Mouse (Mus musculus) lung, embryonic 14.5 days (tissue): ENCODE results near the gene Parp6. TPM values are rescaled to one million over a fixed set of nuclear protein-coding genes. Genes with fewer than 3 reads are reported as not detected.

Experiments
- ATAC-seq: fragments of 200-750 bp; cut with Nextera tagmentation; 2 replicates; pipeline ENCODE4 v1.8.0; 2017; ENCODE audit warnings: mild to moderate bottlenecking, moderate TSS enrichment, moderate library complexity; ENCODE audit not compliant: insufficient read depth
- DNase-seq: peaks from one replicate; pipeline ENCODE4 v3.0.0-alpha.2; 2015
- H3K27ac ChIP-seq: fragments of 300-500 bp; sonication (generic); 2 replicates; pipeline ENCODE4 v1.5.1; 2014; ENCODE audit warnings: low read depth, mild to moderate bottlenecking, moderate library complexity
- H3K27me3 ChIP-seq: fragments of 300-500 bp; sonication (generic); 2 replicates; pipeline ENCODE4 v1.6.1; 2014; ENCODE audit warnings: low read length, control low read depth; ENCODE audit not compliant: insufficient read depth
- H3K36me3 ChIP-seq: fragments of 300-500 bp; sonication (generic); 2 replicates; pipeline ENCODE4 v1.6.1; 2014; ENCODE audit warnings: control low read depth; ENCODE audit not compliant: insufficient read depth
- H3K4me1 ChIP-seq: fragments of 300-500 bp; sonication (generic); 2 replicates; pipeline ENCODE4 v1.6.1; 2014; ENCODE audit warnings: antibody characterized with exemption, control low read depth; ENCODE audit not compliant: insufficient read depth
- H3K4me2 ChIP-seq: fragments of 300-500 bp; sonication (generic); 2 replicates; pipeline ENCODE4 v1.6.1; 2014; ENCODE audit warnings: mild to moderate bottlenecking
- H3K4me3 ChIP-seq: fragments of 300-500 bp; sonication (generic); 2 replicates; pipeline ENCODE4 v1.5.1; 2014; ENCODE audit warnings: low read depth, low read length
- H3K9ac ChIP-seq: fragments of 300-500 bp; sonication (generic); 2 replicates; pipeline ENCODE4 v1.6.1; 2014
- H3K9me3 ChIP-seq: fragments of 300-500 bp; sonication (generic); 2 replicates; pipeline ENCODE4 v1.6.1; 2016; ENCODE audit warnings: low read depth, low read length, control low read depth
- CTCF ChIP-seq: IDR thresholded peaks from 2 replicates; pipeline ENCODE4 v1.5.1; 2016; ENCODE audit warnings: antibody characterized with exemption, low read depth
- WGBS: fragments of 180-500 bp; shearing (Covaris S2); extraction: QIAGEN DNeasy Blood & Tissue Kit; methylation state at CpG from one replicate; pipeline ENCODE4 v1.1.7; 2014; 5-methylcytosine and 5-hydroxymethylcytosine counted together
- polyA plus RNA-seq: library from polyadenylated mRNA; unstranded; fragments of >200 nt; fragmentation: Nextera tagmentation; extraction: Ambion mirVana; gene quantifications from 2 replicates; pipeline ENCODE4 v1.2.1, GENCODE M21; 2014

Gene Parp6
- polyA plus RNA-seq, 1 experiment from 2014 or later: 22.0 TPM

DNA sequence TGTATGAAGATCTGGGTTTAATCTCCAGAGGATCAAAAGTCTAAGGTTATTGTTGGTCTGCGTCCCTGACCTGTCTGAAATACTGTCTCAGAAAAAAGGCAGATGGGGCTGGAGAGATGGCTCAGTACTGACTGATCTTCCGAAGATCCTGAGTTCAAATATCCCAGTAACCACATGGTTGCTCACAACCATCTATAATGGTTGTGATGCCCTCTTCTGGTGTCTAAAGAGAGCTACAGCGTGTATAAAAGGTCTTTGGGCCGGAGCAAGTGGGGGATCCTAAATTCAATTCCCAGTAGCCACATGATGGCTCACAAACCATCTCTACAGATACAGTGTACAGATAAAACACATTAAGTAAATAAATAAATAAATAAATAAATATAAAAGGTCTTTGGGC lies 52.1 kb downstream of the Parp6 start:
- no peaks in the 10 kb centered on the region for H3K9me3 ChIP-seq
- no peak overlapping the region for H3K27ac ChIP-seq
- H3K4me2 ChIP-seq: no peak overlapping the region
- H3K4me1 ChIP-seq: no peaks in the 10 kb centered on the region
- H3K27me3 ChIP-seq: no peaks in the 10 kb centered on the region
- H3K9ac ChIP-seq: no peak overlapping the region
- peaks cover 99% of the 10 kb centered on the region for H3K36me3 ChIP-seq
- 81% methylated on average over 4 of the region's 4 CpGs for WGBS
- ATAC-seq: no peak
- peak; percentile 52 for DNase-seq
- no peak overlapping the region for H3K4me3 ChIP-seq
- TF ChIP-seq CTCF: peak; percentile 29

DNA sequence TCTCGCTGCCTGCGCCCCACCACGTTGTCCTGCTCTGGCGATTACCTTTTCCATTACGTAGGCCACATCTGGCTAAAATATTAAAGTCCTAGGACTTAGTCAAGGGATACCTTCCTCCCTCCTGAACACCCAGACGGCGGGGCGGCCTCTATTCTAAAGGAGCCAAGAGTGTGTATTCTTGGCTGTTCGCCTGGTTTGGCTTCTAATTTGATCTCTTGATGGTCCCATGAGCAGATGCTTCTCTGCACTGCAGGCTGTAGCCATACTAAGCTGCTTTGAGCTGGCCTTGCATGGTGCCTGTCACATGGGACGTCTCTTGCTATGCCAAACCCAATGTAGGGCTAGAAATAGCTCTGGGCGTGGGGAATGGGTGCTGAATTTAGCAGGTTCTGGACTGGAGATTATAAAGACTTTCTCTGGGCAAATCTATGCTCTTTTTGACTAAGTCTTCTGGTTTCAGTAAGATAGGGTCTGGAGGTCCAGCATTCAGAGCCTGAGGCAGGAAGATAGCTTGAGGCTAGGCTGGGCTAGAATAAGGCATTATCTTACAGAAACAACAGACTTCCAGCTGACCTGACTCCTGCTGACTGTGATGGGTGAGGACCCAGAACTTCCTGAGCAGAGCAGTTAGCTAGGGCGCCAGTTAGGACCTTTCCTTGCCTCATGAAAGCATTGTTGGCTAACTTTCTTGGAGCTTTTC lies 55.3 kb downstream of the Parp6 start:
- peaks cover 99% of the 10 kb centered on the region for H3K36me3 ChIP-seq
- no peak for TF ChIP-seq CTCF
- H3K9ac ChIP-seq: no peak overlapping the region
- H3K27me3 ChIP-seq: no peaks in the 10 kb centered on the region
- no peak overlapping the region for H3K4me3 ChIP-seq
- no peaks in the 10 kb centered on the region for H3K4me1 ChIP-seq
- H3K9me3 ChIP-seq: no peaks in the 10 kb centered on the region
- H3K27ac ChIP-seq: no peak overlapping the region
- no peak overlapping the region for H3K4me2 ChIP-seq
- 86% methylated on average over 12 of the region's 12 CpGs for WGBS
- ATAC-seq (no peak), DNase-seq (no peak)

DNA sequence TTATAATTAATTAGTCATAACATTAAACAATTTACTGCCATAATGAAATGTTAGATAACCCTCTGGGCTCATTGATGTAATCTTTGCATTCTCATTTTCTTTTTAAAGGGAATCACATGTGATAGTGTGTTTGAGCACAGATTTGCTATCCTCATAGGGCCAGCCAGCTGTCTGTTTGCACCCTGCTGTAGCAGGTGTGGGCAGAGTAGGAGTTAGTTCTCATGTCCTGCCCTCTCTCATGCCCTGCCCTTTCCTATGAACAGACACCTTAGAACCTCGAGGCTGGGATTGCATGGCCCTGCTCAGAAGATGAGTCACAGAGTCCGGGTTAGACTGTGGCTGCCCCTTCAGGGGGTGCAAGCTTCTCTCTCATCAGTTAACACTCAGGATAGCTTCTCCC lies 56.3 kb downstream of the Parp6 start:
- H3K36me3 ChIP-seq: peaks cover 99% of the 10 kb centered on the region
- TF ChIP-seq CTCF: no peak
- no peak for ATAC-seq
- no peak overlapping the region for H3K4me2 ChIP-seq
- 42% methylated on average over 2 of the region's 2 CpGs for WGBS
- H3K27me3 ChIP-seq: no peaks in the 10 kb centered on the region
- no peak overlapping the region for H3K27ac ChIP-seq
- no peak overlapping the region for H3K4me3 ChIP-seq
- DNase-seq: no peak
- H3K9ac ChIP-seq: no peak overlapping the region
- no peaks in the 10 kb centered on the region for H3K9me3 ChIP-seq
- no peaks in the 10 kb centered on the region for H3K4me1 ChIP-seq

DNA sequence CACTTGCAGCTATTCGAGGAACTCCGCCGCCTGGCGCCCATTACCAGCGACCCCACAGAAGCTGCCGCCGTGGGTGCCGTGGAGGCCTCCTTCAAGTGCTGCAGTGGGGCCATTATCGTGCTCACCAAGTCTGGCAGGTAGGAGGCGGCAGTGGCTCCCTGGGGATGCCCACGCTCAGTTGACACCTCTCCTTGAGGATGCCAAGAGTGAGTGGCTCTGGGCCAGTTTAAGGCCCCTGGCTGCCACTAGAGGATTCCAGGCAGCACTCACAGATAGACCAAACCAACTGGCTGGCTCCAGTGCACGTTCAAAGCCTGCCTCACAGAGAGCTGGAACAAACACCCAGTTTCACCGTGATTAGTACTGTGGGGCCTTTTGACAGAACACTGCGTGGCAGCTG lies 58.5 kb downstream of the Parp6 start:
- Histone ChIP-seq H3K9me3 (no peaks in the 10 kb centered on the region), H3K9ac (no peak overlapping the region), H3K4me3 (no peak overlapping the region), H3K36me3 (peaks cover 91% of the 10 kb centered on the region), H3K27me3 (no peaks in the 10 kb centered on the region; the same call in 1 of the 2 replicates), H3K27ac (no peak overlapping the region), H3K4me2 (no peak overlapping the region), H3K4me1 (no peaks in the 10 kb centered on the region)
- ATAC-seq: no peak
- no peak for DNase-seq
- 83% methylated on average over 14 of the region's 14 CpGs for WGBS
- no peak for TF ChIP-seq CTCF

DNA sequence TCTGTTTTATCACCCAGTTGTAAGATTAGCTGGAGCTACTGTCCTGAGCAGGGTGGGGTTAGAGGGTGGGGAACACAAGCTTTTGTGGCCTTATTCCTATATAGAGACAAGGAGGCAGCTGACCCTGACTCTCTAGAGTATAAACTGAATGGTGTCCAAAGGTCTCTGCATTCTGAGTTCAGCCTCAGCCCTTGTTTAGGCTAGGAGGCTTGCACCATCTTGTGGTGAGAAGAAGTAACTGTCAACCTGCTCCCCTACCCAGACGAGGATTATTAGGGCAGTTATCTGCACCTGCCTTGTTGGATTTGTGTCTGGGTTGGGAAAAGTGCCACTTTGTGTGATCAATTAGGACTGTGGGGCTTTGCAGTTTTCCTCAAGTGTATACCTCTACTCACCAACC lies 61.2 kb downstream of the Parp6 start:
- Histone ChIP-seq H3K27ac (no peak overlapping the region), H3K4me2 (no peak overlapping the region), H3K4me3 (no peak overlapping the region), H3K9me3 (no peaks in the 10 kb centered on the region), H3K9ac (no peak overlapping the region), H3K36me3 (peaks cover 64% of the 10 kb centered on the region), H3K4me1 (no peaks in the 10 kb centered on the region), H3K27me3 (peaks cover 8% of the 10 kb centered on the region; the same call in 1 of the 2 replicates)
- WGBS: 8% methylated on average over 1 of the region's 1 CpGs
- ATAC-seq: no peak
- DNase-seq: peak; percentile 72
- peak; percentile 73 for TF ChIP-seq CTCF

DNA sequence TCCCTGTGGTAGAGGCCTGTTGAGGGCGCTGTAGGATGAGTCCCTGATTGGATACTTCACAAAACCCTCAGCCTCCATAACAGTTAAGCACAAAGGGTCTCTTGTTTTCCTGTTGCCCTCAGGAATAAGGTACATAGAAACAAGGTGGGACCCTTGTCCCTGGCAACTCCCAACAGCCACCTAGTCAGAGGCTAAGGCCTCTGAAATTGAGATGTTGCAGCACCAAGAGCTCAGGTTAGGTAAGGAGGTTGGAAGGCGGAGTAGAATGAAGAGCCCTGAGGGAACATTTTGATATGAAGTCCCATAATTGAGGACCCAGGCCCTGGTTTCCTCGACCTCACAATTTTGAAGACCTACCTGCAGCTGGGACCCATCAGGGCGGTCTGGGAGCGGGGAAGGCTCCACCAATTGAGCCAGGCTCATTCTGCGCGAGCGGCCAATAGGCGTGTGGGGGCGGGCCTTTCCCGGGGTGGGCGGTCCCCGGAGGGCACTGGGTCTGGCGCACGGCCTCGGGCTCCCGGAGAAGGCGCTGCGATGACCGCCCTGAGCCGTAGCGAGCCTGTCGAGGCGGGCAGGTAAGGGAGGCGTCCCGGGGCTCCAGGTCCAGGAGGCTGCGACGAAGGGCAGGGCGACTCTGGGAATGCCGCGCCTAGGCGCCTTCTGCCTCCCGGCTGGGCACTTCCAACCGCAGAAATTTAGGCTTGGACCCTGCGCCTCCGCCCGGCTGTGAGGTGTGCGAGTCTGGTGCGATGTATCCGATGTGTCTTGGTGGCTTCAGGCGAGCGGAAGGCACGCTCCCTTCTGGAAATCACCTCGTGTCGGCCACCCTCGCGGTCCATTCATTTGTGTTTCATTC lies 62.8 kb downstream of the Parp6 start, which contains the start of gene Gramd2:
Gramd2 (plus strand) TSS at position 467 of the 856 bp plus-strand sequence.
- no peaks in the 10 kb centered on the region for H3K9me3 ChIP-seq
- H3K36me3 ChIP-seq: peaks cover 49% of the 10 kb centered on the region
- ATAC-seq (peak; percentile 97), DNase-seq (peak; percentile 91)
- no peak for TF ChIP-seq CTCF
- peaks cover 8% of the 10 kb centered on the region; the same call in 1 of the 2 replicates for H3K27me3 ChIP-seq
- peak within 1 kb of the TSS; percentile 46 for H3K9ac ChIP-seq
- 1% methylated on average over 47 of the region's 47 CpGs for WGBS
- H3K4me1 ChIP-seq: no peaks in the 10 kb centered on the region
- H3K4me2 ChIP-seq: peak within 1 kb of the TSS; percentile 88
- peak within 1 kb of the TSS; percentile 46 for H3K4me3 ChIP-seq
- peak within 1 kb of the TSS; percentile 38; the same call in 1 of the 2 replicates for H3K27ac ChIP-seq

DNA sequence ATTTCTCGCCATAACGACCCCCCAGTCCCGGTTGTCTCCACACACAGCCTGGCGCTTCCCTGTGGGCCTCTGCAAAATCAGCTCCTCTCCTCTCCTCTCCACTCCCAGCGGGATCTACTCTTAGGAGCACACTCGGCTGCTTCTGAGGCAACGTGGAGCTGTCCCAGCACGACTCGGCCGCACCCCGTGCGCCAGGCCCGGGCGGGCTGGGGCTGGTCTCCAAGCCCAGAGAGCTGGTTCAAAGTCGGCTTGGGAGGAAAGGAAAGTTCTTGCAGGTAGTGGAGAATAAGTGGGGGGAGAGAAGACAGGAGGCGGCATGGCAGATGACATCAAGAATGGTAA lies 63.4 kb downstream of the Parp6 start:
- H3K27ac ChIP-seq: 0 out of 2 replicates have a peak overlapping the region, but pooled peaks have one; percentile 38
- peak overlapping the region; percentile 88 for H3K4me2 ChIP-seq
- no peaks in the 10 kb centered on the region for H3K4me1 ChIP-seq
- H3K9ac ChIP-seq: peak overlapping the region; percentile 46
- peaks cover 8% of the 10 kb centered on the region; the same call in 1 of the 2 replicates for H3K27me3 ChIP-seq
- TF ChIP-seq CTCF: no peak
- WGBS: 13% methylated on average over 16 of the region's 16 CpGs
- H3K4me3 ChIP-seq: peak overlapping the region; percentile 46
- peaks cover 43% of the 10 kb centered on the region for H3K36me3 ChIP-seq
- peak; percentile 44 for DNase-seq
- ATAC-seq: peak; percentile 12; the same call in 1 of the 2 replicates
- no peaks in the 10 kb centered on the region for H3K9me3 ChIP-seq
